Mouse (Mus musculus): ENCODE results near the gene Tnfaip6. TPM values are rescaled to one million over a fixed set of nuclear protein-coding genes. Genes with fewer than 3 reads are reported as not detected.
"Not testable (repeated sequence)": the region's sequence is repeated elsewhere in the genome, so short reads cannot be mapped to it uniquely, and the experiment has no call there.

Gene Tnfaip6
- 1 to 10 TPM in 1 of 2 experiments, under 1 TPM in 1; 0.48 to 1.5 TPM for total RNA-seq (2021)
- long read RNA-seq, experiment 1, partial matches to known transcripts = 0 of 2 reads
- long read RNA-seq, experiment 1, other reads (novel, unspliced or antisense) = 0 of 2 reads
- long read RNA-seq, experiment 2 = 0 reads

DNA sequence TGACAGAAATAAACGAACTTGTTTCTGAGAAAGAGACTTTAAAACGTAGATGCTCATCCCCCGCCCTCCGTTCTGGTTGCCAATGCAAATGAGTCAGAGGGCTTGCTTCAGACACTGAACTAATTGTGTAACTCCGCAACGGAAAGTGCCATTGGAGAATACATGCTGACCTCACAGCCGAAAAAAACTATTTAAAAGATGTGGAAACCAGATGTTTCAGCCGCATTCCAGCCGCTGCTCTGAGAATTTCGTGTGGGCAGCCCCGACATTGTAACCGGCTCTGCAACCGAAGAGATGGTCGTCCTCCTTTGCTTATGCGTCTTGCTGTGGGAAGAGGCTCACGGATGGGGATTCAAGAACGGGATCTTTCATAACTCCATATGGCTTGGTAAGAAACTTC lies at the start of gene Tnfaip6:
TSS of gene Tnfaip6 (plus strand) at position 128 of the 400 bp plus-strand sequence.
- peak; percentile 79 for DNase-seq (ENCODE audit: low spot score)

DNA sequence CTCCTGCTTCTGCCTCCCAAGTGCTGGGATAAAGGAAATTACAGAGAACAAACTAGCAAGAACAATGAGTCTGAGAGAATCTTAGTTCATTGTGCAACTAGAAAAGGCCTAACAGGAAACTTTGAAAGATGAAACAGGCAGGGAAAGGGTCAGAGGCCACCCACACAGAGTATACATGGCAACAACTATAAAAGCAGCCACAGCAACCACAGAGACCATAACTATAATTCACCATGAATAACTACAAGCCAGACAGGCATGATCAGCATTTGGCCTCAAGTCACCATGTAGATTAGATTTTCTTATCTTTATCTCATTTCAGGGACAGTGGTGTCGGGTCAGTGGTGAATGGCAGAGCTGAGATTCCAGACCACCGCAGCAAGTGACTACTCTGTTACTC lies 48.2 kb upstream of the Tnfaip6 start:
- DNase-seq (ENCODE audit: low spot score) = no peak

DNA sequence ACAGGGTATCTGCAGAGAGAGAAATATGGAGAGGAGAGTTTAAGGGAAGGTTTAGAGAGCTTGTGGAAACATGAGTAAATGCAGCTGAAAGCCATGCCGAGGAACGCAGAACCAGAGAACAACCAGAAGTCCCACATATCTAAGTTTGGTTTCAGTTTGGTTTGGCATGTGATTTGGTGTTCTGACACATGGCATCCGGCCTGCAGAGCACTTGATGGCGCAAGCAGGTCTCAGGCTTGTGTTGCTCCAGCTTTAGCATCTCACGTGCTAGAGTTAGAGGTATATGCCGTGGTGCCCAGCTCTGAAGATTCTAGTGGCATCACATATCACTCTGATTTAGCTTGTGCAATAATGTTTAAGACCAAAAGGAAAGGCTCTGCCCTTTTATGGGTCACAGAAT lies 46.4 kb upstream of the Tnfaip6 start:
- no peak for DNase-seq (ENCODE audit: low spot score)

DNA sequence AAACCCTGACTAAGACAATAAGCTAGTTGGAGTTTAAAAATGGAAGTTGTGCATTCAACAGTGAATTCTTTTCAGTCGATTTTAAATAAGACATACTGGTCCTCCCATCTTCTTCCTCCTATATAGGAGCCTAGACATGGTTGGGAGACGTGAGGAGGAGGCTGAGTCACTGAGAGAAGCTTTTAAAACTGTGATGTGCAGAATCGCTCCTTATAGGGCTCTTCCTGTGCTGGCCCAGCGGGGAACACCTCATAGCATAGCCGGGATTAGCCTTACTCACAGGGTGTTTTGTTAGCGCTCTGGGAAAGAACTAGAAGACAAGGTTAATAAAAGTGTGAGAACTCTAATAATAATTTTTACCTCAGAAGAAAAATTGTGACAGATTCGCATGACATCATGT lies 37.8 kb upstream of the Tnfaip6 start:
- DNase-seq (ENCODE audit: low spot score) = no peak

DNA sequence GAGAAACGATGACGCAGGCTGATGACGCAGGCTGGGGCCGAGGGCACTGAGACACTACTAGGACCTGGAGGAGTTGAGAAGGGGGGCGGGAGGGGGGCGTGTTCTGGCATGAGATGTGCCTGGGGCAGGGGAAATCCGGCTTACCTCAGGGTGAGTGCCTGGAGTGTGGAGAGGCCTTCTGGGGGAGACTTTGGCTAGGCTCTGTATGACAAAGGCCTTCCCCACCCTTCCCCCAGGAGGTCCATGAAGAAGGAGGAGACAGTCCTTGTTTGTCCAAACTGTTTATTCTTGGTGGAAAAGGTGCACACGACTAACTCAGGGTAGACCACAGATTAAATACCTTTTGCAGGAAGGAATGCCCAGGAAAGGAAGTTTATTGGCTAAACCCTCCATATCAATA lies 36.3 kb upstream of the Tnfaip6 start:
- DNase-seq (ENCODE audit: low spot score) = no peak

DNA sequence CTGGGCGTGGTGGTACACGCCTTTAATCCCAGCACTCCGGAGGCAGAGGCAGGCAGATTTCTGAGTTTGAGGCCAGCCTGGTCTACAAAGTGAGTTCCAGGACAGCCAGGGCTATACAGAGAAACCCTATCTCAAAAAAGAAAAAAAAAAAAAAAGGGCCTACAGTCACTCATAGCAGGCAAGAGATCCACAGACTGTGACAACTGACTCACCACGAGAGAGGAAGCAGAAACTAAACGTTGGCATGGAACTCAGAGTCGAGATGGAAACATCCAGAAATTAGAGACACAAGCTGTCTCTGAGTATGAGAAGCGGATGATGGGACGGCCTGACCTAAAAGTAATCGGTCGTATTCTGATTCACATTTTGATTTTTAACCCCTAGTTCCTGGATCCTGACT lies 35.5 kb upstream of the Tnfaip6 start:
- DNase-seq (ENCODE audit: low spot score) = not testable (repeated sequence)

DNA sequence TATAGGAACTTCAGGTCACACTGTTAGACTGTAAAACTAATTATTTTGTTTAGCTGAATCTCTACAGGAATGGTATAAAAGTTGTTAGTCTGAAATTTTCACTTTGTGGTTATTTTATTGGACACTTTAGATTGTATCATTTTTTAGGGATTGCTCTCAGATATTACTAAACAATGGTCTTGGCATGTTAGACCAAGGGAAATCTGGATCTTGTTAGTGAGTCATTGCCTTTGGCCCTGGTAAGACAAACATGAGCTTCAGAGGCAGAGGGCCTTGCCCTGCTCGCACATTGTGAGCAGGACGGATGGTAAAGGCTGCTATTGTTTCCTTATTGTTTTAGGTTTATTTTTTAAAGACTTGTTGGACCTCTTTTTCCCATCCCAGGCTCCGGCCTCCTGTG lies 31.4 kb upstream of the Tnfaip6 start:
- DNase-seq (ENCODE audit: low spot score) = peak; percentile 47

DNA sequence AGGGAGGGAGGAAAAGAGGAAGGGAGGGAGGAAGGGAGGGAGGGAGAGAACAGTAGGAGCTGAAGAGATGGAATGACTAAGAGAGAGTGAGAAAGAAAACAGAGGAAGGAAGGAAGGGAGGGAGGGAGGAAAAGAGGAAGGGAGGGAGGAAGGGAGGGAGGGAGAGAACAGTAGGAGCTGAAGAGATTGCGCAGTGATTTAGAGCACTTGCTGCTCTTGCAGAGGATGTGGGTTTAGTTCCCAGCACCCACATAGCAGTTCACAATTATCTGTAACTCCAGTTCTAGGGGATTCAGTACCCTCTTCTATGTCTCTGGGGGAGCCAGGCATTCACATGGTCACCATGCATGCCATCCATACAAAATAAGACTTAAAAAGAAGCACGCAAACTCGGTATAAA lies 26.0 kb upstream of the Tnfaip6 start:
- DNase-seq (ENCODE audit: low spot score) = not testable (repeated sequence)

DNA sequence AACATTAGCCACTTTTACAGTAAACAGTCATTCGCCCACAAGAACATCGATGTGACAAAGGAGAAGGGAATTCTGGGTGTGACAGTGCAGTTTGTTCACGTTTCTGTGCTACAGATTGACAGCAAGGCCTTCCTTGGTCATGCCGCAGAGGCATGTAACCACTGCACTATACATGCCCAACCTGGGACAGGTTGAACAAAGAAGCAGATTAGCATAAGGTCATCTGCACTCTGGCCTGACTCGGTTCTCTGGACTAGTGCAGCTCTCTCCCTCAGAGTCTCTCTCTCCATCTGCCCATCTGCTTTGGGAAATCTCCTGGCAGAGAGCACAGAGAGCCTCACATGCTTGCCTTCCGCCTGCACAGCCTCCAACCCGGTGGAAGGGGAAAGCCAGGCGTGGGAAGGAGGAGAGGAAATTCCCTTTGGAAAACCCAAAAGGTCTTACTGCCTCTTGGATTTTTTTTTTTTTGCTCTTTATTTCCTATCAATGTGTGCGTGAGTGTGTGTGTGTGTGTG lies 24.4 kb upstream of the Tnfaip6 start:
- DNase-seq (ENCODE audit: low spot score) = peak; percentile 11

DNA sequence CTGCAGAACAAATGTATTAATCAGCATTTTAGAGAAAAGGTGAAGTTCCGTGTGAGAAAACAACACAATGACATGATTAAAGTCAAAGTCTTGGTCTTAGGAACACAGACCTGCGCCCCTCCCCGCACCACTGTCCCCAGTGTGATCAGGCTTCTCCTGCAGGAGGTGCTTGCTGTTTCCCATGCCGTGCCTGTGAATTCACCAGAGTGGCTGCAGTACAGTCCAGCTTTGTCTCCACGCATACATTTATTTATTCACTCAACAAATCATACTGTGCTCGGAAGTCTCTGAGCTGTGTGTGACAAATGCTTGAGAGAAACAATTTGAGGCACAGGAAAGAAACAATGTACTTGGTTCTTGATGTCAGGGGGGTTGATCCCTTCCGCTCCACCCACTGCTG lies 21.4 kb upstream of the Tnfaip6 start:
- DNase-seq (ENCODE audit: low spot score) = no peak

DNA sequence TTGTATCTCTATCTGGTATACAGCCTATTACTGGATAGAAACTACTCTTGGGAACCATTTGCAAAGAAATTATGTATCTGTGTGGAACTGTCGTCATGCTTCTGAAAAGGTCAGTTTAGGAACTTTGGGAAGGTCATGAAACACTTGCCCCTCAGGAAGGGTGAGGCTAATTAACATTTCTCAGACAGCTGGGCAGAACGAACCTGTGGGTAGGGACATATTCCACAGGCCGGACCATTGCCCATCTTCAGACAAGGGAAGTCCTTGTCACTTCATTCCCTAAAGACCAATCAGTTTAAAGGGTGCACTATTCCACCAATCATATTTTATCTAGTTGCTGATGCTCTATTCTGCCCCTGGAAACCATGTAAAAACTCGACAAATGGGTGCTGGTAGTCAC lies 10.7 kb upstream of the Tnfaip6 start:
- no peak for DNase-seq (ENCODE audit: low spot score)

DNA sequence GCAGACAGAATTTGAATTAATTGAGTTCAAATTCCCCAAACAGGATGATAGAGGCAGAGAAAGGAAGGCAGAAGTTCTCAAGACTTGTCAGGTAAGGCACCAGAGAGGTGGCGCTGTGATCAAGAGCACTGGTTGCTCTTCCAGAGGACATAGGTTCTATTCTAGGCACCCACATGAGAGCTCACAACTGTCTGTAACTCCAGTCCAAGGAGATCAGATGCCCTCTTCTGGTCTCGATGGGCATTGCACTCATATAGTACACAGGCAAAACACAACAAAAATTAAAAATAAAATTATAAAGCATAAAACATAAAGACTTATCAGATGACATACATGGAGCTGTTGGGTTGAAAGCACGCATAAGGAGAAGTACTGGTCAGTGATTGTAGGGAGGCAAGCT lies 8.4 kb upstream of the Tnfaip6 start:
- no peak for DNase-seq (ENCODE audit: low spot score)

DNA sequence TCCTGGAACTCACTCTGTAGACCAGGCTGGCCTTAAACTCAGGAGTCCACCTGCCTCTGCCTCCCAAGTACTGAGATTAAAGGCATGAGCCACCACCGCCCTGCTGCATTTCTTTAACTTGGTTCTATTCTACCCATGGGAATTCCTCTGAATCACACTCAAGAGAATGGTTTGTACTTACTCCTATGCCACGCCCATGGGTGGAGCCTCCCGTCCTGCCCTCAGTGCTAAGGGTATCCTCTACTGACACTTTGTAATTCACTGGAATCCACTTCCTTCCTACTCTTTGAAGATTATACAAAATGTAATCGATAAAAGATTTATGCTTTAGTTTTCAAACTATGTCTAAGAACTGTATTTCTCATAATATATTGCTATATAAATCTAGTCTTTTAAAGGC lies 6.3 kb upstream of the Tnfaip6 start:
- DNase-seq (ENCODE audit: low spot score) = no peak

DNA sequence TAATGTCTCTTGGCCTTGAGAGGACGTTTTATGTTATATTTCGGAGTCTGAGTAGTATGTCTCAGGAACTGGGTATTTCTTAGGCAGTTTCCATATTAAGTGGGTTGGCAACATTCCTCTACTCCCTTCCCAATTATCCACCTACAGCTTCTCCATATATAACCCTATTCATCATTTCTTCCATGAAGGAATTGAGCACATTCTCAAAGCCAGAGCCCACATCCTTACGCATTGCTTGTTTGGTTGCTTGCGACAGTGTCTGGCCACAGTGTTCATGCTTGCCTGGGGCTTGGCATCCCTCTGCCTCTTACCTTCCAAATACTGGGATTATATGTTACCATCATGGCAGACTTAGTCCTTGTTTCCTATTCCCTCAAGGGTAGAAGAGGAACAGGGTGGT lies 3.2 kb upstream of the Tnfaip6 start:
- no peak for DNase-seq (ENCODE audit: low spot score)

DNA sequence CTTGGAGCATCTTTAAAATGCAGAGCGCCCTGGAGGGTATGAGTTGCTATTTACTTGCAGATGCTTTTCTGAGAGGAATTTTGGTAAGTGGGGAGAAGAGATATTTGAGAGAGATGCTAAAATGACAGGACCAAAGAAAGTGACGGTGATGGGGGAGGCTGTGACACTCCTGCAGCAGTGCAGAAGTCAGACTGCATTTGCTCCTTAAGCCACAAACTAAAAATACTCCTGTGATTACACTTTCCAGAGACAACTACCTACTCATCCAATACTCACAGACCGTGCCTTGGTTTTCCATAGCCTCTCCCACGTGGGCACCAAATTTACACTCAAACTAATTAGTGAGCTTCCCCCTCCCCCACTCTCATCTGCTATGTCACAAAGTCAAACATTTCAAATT lies 2.7 kb upstream of the Tnfaip6 start:
- no peak for DNase-seq (ENCODE audit: low spot score)

DNA sequence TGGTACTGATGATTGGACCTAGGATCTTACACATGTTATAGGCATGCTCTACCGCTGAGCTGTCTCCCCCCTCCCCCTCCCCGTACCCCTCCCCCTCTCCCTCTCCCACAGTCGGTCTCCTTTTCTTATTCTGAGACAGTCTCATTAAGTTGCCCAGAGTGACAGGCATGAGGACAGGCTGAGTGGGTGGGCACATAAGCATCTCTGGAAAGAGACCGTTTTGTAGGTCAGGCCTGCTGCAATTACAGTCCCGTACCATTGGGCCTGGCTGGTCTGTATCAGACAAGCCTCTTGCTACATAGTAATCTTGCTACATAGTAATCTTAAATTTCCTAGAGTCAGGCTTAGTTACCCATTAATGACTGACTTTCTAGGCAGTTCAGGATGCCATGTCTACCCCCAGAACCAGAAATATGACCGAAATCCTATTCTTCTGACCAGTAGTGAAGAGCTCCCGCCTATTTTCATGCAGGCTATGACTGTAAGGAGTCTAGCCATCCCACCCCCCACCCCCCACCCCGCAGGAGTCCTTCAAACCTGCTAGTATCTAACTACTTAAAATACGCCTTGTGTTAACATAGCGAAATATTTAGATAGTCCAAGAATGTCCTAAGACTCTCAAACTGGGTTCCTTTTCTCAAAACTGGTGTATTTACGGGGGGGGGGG lies 747 bp upstream of the Tnfaip6 start:
- no peak for DNase-seq (ENCODE audit: low spot score)

DNA sequence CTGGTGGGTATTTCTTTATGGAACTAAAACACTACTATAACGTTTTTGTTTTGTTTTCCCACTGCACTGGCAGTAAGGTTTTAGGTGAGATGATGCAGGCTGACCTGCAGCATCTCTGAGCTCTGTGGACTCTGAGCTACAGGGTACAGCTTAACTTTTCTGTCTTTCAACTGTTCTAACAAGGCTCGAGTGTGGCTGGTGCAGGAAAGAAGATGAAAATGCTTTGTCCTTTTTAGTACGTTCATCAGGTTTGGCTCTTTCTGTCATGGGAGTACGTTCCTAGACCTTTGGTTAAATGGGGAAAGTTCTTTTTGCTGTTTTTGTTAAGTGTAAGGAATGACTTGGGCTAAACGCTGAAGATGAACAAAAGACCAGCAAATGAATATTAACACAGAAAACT lies 749 bp downstream of the Tnfaip6 start:
- DNase-seq (ENCODE audit: low spot score) = no peak

DNA sequence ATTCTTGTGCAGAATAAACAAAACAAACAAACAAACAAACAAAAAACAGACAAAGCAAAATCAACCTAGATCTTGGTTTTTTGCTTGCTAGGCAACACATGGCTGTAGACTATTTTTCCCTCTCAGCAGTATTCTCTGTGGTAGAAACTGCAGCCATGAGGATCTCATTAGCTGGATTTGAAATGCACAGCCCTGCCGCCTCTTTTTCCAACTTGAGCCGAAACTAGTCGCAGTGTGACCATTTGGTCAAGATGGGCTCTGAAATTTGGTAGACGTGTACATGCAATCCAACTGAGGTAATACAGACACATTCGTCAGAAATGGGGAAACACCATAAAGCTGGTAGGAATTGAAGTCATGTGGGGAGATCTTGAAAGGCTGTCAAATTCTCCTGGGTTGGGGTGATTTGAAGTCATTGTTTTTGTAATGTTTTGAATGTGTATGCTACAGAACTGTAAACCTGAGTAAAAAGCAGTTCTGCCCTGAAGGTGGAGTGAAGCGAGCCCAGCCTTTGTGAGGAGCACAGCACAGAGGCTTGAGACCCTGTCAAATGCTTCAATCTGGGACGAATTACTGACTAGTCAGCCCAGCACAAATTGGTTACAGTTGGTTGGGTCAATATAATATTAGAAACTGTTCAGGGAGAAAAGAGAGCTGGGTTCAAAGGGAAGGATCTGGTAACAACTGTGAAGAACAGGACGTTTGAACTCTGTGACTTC lies 1.4 kb downstream of the Tnfaip6 start:
- no peak for DNase-seq (ENCODE audit: low spot score)

DNA sequence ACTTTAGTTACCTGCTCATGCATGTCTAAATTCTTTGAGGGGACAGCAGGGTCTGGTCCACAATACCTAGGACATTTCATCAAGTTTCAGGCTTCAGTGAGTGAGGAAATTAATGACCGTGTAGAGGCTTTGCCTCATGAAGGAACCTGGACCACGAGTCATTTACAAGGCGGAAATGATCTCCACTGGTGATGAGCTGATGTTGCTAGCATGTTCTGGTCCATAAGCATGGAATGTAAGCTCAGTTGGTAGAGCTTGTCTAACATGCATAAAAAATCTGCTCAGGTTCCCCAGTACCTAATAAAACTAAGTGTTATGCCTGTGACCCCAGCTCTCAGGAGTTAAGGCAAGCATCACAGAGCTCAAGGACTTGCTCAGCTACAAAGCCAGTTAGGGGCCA lies 4.3 kb downstream of the Tnfaip6 start:
- no peak for DNase-seq (ENCODE audit: low spot score)

DNA sequence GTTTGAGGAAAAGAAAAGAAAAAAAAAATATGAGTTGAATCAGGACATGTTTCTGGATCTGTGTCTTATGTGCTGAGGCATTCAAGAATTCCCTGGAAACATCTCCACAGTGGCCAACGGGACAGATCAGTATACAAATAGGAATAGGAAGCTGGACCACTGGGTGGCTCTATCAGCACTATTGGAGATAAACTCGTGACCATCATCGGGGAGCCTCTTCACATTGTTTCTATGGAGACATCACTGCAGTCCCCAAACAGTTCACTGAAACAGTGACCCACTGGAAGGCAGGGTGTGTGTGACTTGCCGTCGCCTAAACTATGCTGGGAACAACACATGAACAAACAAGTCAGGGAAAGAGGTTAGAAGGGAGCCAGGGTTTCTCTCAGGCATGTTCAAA lies 4.9 kb downstream of the Tnfaip6 start:
- DNase-seq (ENCODE audit: low spot score) = no peak

DNA sequence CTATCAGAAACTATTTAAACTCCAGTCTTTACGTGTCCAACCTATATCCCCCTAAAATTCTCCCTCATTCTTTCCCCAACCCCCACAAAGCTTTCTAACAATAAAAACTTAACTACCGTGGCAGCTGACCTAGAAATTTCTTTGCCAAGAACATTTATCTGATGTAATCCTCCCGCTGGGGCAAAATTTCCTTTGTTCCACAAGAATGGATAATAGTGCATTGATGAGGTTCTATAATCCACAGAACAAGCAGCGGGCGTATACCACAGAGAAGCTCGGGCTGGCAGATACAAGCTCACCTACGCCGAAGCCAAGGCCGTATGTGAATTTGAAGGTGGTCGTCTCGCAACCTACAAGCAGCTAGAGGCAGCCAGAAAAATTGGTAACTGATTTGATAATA lies 5.7 kb downstream of the Tnfaip6 start:
- DNase-seq (ENCODE audit: low spot score) = peak; percentile 9

DNA sequence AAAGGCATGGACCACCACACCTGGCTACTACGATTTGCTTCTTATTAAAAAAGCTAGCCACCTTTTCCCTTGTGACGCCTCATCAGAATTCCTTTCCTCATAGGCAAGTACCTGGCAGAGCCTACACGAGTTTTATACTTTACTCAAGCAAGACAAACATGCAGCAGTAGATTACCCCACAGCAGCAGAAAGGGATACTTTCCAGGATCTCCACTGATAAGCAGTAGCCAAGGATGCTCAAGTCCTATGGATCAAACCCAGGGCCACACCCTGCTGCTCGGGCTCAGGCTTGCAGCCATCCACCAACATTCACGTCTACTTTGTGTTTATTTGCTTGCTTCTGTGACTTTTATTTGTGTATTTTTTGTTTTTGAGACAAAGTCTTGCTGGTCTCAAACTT lies 8.2 kb downstream of the Tnfaip6 start:
- no peak for DNase-seq (ENCODE audit: low spot score)

DNA sequence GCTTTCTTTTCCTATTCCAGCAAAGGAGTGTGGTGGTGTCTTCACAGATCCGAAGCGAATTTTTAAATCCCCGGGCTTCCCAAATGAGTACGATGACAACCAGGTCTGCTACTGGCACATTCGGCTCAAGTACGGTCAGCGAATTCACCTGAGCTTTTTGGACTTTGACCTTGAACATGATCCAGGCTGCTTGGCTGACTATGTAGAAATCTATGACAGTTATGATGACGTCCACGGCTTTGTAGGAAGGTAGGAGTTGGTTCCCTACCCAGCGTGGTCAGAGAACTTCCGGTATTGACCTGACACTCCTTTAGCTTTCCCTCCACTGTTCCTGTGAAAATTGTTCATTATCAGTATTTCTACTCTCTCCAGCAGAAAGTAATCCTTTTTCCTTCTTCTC lies 13.0 kb downstream of the Tnfaip6 start:
- DNase-seq (ENCODE audit: low spot score) = no peak
